Mouse (Mus musculus) E14TG2a.4 (cell line): ENCODE data around the gene Dcaf5.

Experiments
- CTCF ChIP-seq: conservative IDR thresholded peaks from 2 replicates; pipeline ENCODE4 v1.5.1; 2014; ENCODE audit warnings: low read length
- NANOG ChIP-seq: IDR thresholded peaks from 2 replicates; pipeline ENCODE4 v1.6.1; 2014; ENCODE audit warnings: borderline replicate concordance, low read length, mixed read lengths
- POU5F1 ChIP-seq: IDR thresholded peaks from 2 replicates; pipeline ENCODE4 v1.6.1; 2014; ENCODE audit warnings: low read length, borderline replicate concordance

DNA sequence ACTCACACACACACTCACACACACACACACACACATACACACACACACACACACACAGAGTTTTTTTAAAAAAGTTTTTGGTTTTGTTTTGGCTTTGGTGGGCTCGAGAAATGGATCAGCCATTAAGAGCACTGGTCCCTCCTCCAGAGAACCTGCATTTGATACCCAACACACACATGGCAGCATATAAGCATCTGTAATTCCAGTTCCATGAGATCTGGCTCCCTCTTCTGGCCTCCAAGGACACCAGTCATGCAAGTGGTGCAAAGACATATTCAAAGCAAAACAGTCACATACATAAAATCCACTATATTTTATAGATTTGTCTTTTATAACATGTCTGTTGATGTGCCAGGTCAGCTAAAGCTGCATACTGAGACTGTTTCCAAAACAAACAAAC, 58.8 kb downstream of the Dcaf5 start:
- peak; percentile 31 for TF ChIP-seq CTCF
- TF ChIP-seq NANOG = no peak
- no peak for TF ChIP-seq POU5F1
